Mouse (Mus musculus) neural tube, embryonic 13.5 days (tissue): Measurements from ENCODE around the gene 2610507B11Rik. TPM values are rescaled to one million over a fixed set of nuclear protein-coding genes. Genes with fewer than 3 reads are reported as not detected.

Source experiments
- ATAC-seq: fragments of 200-750 bp; cut with Nextera tagmentation; 2 replicates; pipeline ENCODE4 v1.8.0; 2017; ENCODE audit warnings: low read depth, mild to moderate bottlenecking, moderate TSS enrichment, moderate library complexity
- H3K27ac ChIP-seq: fragments of 300-500 bp; sonication (generic); replicated peaks from 2 replicates; pipeline ENCODE4 v1.5.1; 2015; ENCODE audit warnings: moderate library complexity, mild to moderate bottlenecking, inconsistent platforms
- H3K27me3 ChIP-seq: fragments of 300-500 bp; sonication (generic); 2 replicates; pipeline ENCODE4 v1.6.1; 2015; ENCODE audit warnings: mild to moderate bottlenecking, inconsistent platforms
- H3K36me3 ChIP-seq: fragments of 300-500 bp; sonication (generic); 2 replicates; pipeline ENCODE4 v1.6.1; 2015; ENCODE audit warnings: mild to moderate bottlenecking, inconsistent platforms
- H3K4me1 ChIP-seq: fragments of 300-500 bp; sonication (generic); replicated peaks from 2 replicates; pipeline ENCODE4 v1.6.1; 2015; ENCODE audit warnings: inconsistent platforms
- H3K4me2 ChIP-seq: fragments of 300-500 bp; sonication (generic); 2 replicates; pipeline ENCODE4 v1.6.1; 2015; ENCODE audit warnings: inconsistent platforms, mild to moderate bottlenecking, moderate library complexity
- H3K4me3 ChIP-seq: fragments of 300-500 bp; sonication (generic); 2 replicates; pipeline ENCODE4 v1.5.1; 2015; ENCODE audit warnings: mild to moderate bottlenecking, inconsistent platforms
- H3K9ac ChIP-seq: fragments of 300-500 bp; sonication (generic); 2 replicates; pipeline ENCODE4 v1.6.1; 2015; ENCODE audit warnings: moderate library complexity, mild to moderate bottlenecking, inconsistent platforms
- H3K9me3 ChIP-seq: fragments of 300-500 bp; sonication (generic); 2 replicates; pipeline ENCODE4 v1.6.1; 2016; ENCODE audit warnings: inconsistent platforms
- WGBS: fragments of 180-500 bp; shearing (Covaris S2); methylation state at CpG from one replicate; pipeline ENCODE4 v1.1.7; 2015; 5-methylcytosine and 5-hydroxymethylcytosine counted together
- polyA plus RNA-seq: library from polyadenylated mRNA; unstranded; fragments of >200 nt; fragmentation: Nextera tagmentation; extraction: Ambion mirVana; gene quantifications from 2 replicates; pipeline ENCODE4 v1.2.1, GENCODE M21; 2015

2610507B11Rik gene
- polyA plus RNA-seq, 1 experiment from 2014 or later, result 57.9 TPM

DNA sequence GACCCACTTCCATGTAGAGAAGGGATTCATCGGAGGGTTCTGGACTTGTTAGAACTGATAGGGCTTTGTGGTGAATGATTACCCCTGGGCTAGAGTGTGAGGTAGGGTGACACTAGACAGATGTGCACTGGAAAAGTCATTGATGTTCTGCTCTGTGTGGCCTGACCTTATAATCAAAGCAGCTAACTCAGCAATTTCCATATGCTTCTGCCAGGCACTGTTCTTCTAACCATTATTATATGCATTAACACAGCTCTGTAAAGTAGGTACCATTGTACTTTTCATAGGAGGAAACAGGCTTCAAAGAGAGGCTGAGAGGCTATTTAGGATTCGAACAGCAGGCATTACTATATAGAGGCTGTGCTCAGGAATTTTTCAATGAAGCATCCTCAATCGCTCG, 65.7 kb downstream of the 2610507B11Rik start:
- WGBS, result 95% methylated on average over 4 of the region's 4 CpGs
- H3K9me3 ChIP-seq, result no peaks in the 10 kb centered on the region
- no peak overlapping the region for H3K9ac ChIP-seq
- H3K4me1 ChIP-seq, result peaks cover 40% of the 10 kb centered on the region
- H3K4me3 ChIP-seq, result no peak overlapping the region
- H3K27ac ChIP-seq, result no peak overlapping the region
- no peak for ATAC-seq
- no peak overlapping the region for H3K4me2 ChIP-seq
- peaks cover 1% of the 10 kb centered on the region for H3K36me3 ChIP-seq
- no peaks in the 10 kb centered on the region for H3K27me3 ChIP-seq

DNA sequence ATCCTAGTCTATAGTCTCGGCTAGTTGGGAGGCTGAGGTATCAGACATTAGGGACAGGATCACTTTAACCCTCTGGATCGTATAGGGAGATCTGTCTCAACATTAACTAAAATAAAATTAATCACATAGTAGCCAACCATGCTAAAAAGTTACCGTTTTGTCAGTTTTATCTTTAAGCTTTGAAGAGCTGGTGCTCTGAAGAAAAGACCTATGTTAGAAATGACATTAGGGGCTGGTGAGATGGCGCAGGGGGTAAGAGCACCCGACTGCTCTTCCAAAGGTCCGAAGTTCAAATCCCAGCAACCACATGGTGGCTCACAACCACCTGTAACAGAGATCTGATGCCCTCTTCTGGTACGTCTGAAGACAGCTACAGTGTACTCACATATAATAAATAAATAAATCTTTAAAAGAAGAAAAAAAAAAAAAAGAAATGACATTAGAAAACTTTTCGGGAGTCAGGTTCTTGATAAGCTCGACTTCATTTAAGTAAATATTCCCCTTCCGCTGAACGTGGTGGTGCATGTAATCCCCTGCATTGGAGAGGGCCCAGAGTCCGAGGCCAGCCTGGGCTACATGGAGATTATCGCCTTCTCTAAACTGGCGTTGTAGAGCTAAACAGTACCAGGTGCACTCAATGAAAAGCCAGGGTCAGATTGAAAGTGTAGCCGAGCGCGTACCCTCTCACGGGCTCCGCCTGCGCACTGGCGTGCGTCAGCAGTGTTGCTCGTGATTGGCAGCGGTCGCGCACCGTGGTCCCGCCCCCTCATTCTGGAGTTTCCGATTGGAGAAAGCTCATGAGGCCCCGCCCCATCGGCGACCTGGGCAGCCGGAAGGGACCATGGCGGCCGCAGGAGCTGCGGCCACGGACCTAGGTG, 66.3 kb downstream of the 2610507B11Rik start, which contains the start of gene Pigs:
TSS of gene Pigs (plus strand) at position 782 of the 878 bp plus-strand sequence.
- Histone ChIP-seq H3K4me3 (peak within 1 kb of the TSS; percentile 88), H3K9ac (peak within 1 kb of the TSS; percentile 75), H3K4me2 (peak within 1 kb of the TSS; percentile 87), H3K9me3 (no peaks in the 10 kb centered on the region), H3K4me1 (peaks cover 33% of the 10 kb centered on the region), H3K27ac (peak within 1 kb of the TSS; percentile 40; the same call in 1 of the 2 replicates), H3K36me3 (peaks cover 8% of the 10 kb centered on the region), H3K27me3 (no peaks in the 10 kb centered on the region)
- peak; percentile 96 for ATAC-seq
- WGBS, result 13% methylated on average over 37 of the region's 37 CpGs

DNA sequence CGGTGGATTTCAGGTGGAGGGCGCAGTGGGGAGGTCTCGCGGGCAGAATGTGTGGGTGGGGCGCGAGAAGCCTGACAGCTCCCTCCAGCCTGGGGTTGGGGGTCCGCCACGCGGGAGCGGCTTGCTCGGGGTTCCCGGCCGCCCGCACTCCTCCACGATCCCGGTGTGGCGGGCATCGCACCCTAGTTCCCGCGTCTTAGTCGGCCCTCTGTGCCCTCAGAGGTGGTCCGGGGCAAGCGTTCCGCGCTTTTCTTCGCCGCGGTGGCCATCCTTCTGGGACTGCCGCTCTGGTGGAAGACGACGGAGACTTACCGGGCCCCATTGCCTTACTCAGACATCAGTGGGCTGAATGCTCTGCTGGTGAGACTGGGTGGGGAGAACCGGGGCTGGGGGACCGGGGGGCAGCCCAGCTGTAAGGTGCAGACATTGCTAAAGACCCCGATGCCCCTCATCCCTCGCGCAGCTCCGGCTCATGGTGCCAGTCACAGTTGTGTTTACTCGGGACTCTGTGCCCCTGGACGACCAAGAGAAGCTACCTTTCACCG, 67.0 kb downstream of the 2610507B11Rik start:
- peak overlapping the region; percentile 87 for H3K4me2 ChIP-seq
- WGBS, result under 1% methylated on average over 41 of the region's 41 CpGs
- H3K9ac ChIP-seq, result peak overlapping the region; percentile 75
- H3K9me3 ChIP-seq, result no peaks in the 10 kb centered on the region
- H3K36me3 ChIP-seq, result peaks cover 15% of the 10 kb centered on the region
- H3K4me1 ChIP-seq, result peaks cover 26% of the 10 kb centered on the region
- no peaks in the 10 kb centered on the region for H3K27me3 ChIP-seq
- peak overlapping the region; percentile 40; the same call in 1 of the 2 replicates for H3K27ac ChIP-seq
- peak; percentile 78 for ATAC-seq
- peak overlapping the region; percentile 88 for H3K4me3 ChIP-seq

DNA sequence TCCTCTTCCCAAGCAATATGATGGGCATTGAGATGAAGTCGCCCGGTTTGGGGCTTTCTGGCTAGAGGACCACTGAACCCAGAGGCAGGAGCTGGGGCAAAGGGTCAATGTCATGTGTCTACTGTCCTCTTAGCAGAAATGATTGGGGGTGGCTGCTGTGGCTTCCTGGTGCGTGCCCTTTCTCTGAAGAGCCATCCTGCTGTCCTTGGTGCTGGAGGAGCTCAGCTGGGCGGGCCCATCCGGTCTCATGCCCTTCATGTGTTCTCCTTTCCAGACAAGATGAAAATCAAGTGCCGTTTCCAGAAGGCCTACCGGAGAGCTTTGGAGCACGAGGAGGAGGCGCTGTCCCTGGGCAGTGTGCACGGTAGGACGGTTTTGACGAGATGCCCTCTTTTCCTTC, 71.1 kb downstream of the 2610507B11Rik start:
- Histone ChIP-seq H3K9ac (no peak overlapping the region), H3K9me3 (no peaks in the 10 kb centered on the region), H3K4me2 (no peak overlapping the region), H3K36me3 (peaks cover 54% of the 10 kb centered on the region), H3K27me3 (no peaks in the 10 kb centered on the region), H3K4me3 (no peak overlapping the region), H3K27ac (no peak overlapping the region), H3K4me1 (peaks cover 11% of the 10 kb centered on the region)
- 96% methylated on average over 12 of the region's 12 CpGs for WGBS
- ATAC-seq, result no peak

DNA sequence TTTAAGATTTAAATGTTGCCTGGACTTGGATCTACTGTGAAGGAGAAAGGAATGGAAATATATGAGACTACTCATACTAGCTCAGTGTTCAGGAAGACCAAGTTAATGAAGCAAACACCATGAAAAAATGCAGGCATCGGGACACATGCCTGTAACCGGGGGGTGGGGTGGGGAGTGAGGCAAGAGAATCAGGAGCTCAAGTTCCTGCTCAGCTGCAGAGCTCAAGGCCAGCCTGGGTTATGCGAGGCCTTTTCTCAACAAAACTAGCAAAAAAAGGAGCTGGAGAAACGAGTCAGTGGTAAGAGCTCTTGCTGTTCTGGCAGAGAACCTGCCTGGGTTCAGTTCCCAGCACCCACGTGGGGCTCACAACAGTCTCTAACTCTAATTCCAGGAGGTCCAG, 72.4 kb downstream of the 2610507B11Rik start:
- no peak overlapping the region for H3K4me3 ChIP-seq
- no peak overlapping the region for H3K27ac ChIP-seq
- H3K9ac ChIP-seq, result no peak overlapping the region
- WGBS, result 91% methylated on average over 5 of the region's 5 CpGs
- H3K4me2 ChIP-seq, result no peak overlapping the region
- no peaks in the 10 kb centered on the region for H3K27me3 ChIP-seq
- H3K9me3 ChIP-seq, result no peaks in the 10 kb centered on the region
- ATAC-seq, result no peak
- peaks cover 67% of the 10 kb centered on the region for H3K36me3 ChIP-seq
- H3K4me1 ChIP-seq, result peaks cover 8% of the 10 kb centered on the region

DNA sequence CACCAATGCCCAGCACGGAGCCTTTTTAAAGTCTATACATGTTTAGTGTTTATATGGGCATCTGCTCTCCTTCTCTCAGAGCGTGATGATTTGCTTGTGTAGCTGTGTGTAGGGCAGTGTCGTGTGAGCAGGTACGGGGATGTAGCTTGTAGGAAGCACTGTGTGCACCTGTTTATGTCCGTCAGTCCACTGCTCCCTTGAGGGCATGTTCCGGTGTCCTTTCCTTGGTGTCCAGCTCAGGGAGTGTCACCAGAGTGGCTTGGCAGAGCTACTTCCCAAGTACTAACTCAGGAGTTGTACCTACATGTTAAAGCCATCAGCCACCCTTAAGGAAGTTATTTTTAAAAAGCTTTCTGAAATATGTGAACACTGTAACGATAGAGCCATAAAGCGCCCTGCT, 75.5 kb downstream of the 2610507B11Rik start:
- 97% methylated on average over 8 of the region's 8 CpGs for WGBS
- no peak overlapping the region for H3K9ac ChIP-seq
- H3K27ac ChIP-seq, result no peak overlapping the region
- ATAC-seq, result no peak
- H3K4me1 ChIP-seq, result no peaks in the 10 kb centered on the region
- no peak overlapping the region for H3K4me3 ChIP-seq
- H3K4me2 ChIP-seq, result no peak overlapping the region
- no peaks in the 10 kb centered on the region for H3K9me3 ChIP-seq
- no peaks in the 10 kb centered on the region for H3K27me3 ChIP-seq
- peaks cover 87% of the 10 kb centered on the region for H3K36me3 ChIP-seq

Other genes starting within 250 kb of the 2610507B11Rik start
- gene Dhrs13, start 229.5 kb upstream of the 2610507B11Rik start, polyA plus RNA-seq, result 32.7 and 40.0 TPM in 2 replicates
- gene Flot2, start 223.8 kb upstream of the 2610507B11Rik start, polyA plus RNA-seq, result 98.0 and 104 TPM in 2 replicates
- gene Eral1, start 181.4 kb upstream of the 2610507B11Rik start, polyA plus RNA-seq, result 29.8 and 31.3 TPM in 2 replicates
- 27.3 and 28.8 TPM in 2 replicates for gene Fam222b, start 167.1 kb upstream of the 2610507B11Rik start, polyA plus RNA-seq
- 128 and 131 TPM in 2 replicates for gene Traf4, start 96.2 kb upstream of the 2610507B11Rik start, polyA plus RNA-seq
- 8.2 and 8.3 TPM in 2 replicates for gene Nek8, start 85.1 kb upstream of the 2610507B11Rik start, polyA plus RNA-seq
- gene Tlcd1, start 85.0 kb upstream of the 2610507B11Rik start, polyA plus RNA-seq, result 10.2 and 11.1 TPM in 2 replicates
- gene Rpl23a, start 78.2 kb upstream of the 2610507B11Rik start, polyA plus RNA-seq, result 930 and 991 TPM in 2 replicates
- 58.8 and 60.3 TPM in 2 replicates for gene Rab34, start 73.3 kb upstream of the 2610507B11Rik start, polyA plus RNA-seq
- gene Proca1, start 68.4 kb upstream of the 2610507B11Rik start, polyA plus RNA-seq, result 1.7 and 2.3 TPM in 2 replicates
- 89.9 and 90.1 TPM in 2 replicates for gene Sdf2, start 16.0 kb upstream of the 2610507B11Rik start, polyA plus RNA-seq
- 28.2 and 29.5 TPM in 2 replicates for gene Supt6, start 15.8 kb upstream of the 2610507B11Rik start, polyA plus RNA-seq
- 0.19 and 0.25 TPM in 2 replicates for gene BC030499, start 29.1 kb downstream of the 2610507B11Rik start, polyA plus RNA-seq
- gene Spag5, start 39.8 kb downstream of the 2610507B11Rik start, polyA plus RNA-seq, result 7.0 and 8.2 TPM in 2 replicates
- 143 and 149 TPM in 2 replicates for gene Aldoc, start 61.2 kb downstream of the 2610507B11Rik start, polyA plus RNA-seq
- 79.6 and 79.7 TPM in 2 replicates for gene Pigs, start 66.7 kb downstream of the 2610507B11Rik start, polyA plus RNA-seq
- 80.0 and 81.9 TPM in 2 replicates for gene Unc119, start 81.7 kb downstream of the 2610507B11Rik start, polyA plus RNA-seq
- not detected in 2 replicates for gene Foxn1, start 124.8 kb downstream of the 2610507B11Rik start, polyA plus RNA-seq
- gene Slc13a2, start 160.5 kb downstream of the 2610507B11Rik start, polyA plus RNA-seq, result not detected in 2 replicates
- gene Slc46a1, start 203.9 kb downstream of the 2610507B11Rik start, polyA plus RNA-seq, result 16.5 and 16.9 TPM in 2 replicates
- gene Sarm1, start 236.0 kb downstream of the 2610507B11Rik start, polyA plus RNA-seq, result 41.1 and 43.0 TPM in 2 replicates
- gene Vtn, start 237.3 kb downstream of the 2610507B11Rik start, polyA plus RNA-seq, result 181 and 197 TPM in 2 replicates
- 0.15 TPM in 1 of 2 replicates, not detected in the other for gene Sebox, start 241.7 kb downstream of the 2610507B11Rik start, polyA plus RNA-seq